Mouse (Mus musculus): ENCODE data around the gene Samsn1.

The Samsn1 gene

DNA sequence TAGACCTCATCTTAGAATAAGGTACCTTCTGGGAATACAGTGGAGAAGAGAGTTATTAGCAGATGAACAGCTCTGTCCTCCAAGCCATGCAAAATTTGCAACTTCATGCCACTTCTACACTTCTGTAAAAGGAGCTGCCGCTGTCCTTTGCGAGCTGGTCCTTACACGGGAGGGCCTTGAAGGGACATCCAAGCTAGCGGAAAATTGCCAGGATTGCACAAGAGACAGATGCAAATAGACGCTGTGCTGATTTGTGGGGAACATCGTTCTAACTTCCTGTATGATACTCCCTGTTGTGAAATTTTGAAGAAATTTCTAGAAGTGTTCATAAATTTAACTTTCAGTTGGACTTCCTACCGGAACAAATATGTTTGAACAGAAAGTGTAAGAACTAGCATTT lies 61.0 kb downstream of the Samsn1 start:
- DNase-seq (ENCODE audit: low spot score in 2 of 2) = peak in 1 of 2 experiments; percentile 3

DNA sequence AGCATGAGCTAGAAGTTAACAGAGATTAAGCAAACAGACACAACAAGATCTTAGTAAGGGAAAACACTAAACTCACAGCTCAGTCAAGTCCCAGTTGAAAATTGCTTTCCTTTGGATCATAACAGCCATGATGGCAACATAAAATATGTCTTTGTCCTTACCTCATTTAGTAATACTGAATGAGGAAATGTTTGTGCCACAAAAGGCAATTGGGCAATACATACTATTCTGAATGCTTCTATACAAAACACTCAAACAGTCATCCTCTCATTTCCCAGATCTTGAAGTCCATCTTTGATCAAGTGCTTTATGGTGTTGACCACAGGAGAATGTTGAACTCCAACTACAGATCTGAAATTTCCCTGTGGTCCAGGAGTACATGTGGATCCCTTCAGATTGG lies 88.7 kb downstream of the Samsn1 start:
- no peak for DNase-seq (ENCODE audit: low spot score in 2 of 2)

DNA sequence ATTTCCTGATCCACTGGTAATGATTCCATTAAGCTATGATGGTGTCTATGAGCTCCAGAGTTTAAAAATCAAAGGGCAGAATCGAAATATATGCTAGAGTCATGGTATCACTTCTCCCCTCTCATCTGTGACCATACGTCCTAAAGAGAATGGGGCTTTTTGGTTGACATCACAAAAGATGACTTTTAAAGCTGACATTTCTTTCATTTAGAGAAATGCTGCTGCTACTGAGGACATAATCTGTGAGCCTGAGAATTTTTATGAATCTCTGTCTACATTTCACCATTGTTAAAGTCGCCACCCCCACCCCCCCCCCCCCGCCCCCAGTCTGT lies 91.9 kb downstream of the Samsn1 start:
- no peak for DNase-seq (ENCODE audit: low spot score in 2 of 2)

DNA sequence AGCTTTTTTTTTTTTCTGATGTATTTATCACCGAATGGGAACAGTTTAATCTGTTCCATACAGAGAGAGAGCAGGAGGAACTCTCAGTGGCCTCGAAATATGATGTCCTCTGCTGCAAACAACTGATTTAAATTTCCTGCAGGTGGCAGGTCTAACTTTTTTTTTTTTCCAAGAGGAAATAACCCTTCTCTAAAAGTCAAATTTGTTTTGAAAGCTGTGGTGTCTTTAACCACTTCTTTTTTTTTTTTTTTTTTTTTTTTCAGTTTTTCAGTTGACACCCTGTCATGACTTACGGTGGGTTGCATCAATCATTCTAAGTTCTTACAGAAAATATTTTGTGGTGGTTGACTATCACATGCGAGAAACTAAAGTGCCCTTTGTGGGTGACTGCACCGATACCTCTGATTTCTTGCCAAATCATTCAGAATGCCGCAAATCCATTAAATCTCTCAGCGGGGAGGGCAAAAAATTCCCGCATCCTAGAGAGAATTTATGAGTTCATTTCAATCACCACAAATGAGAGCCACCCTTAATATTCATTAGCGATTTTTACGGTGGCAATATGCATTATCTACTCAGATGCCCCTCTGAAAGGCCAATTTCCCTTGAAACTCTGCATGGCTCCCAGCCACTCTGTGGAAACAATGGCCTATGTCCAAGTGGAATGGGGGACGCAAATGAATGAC lies 92.4 kb downstream of the Samsn1 start:
- no peak for DNase-seq (ENCODE audit: low spot score in 2 of 2)

DNA sequence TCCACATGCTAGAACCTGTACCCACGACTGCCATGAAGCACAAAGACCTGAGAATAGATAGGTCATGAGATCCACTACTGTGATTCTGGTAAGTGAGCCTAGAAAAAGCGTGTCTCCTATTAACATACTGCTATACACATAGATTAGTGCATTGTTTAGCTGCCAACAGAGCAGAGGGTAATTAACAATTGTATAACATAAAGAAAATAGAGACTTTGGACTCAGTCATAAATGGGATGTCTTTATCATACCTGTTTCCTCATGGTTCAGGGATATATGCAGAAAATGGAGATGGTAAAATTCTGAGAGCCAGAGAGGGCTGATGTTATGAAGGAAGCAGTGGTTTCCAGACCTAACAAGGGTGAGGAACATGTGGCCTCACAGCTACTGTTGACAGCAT lies 95.6 kb downstream of the Samsn1 start:
- DNase-seq (ENCODE audit: low spot score in 2 of 2) = no peak

DNA sequence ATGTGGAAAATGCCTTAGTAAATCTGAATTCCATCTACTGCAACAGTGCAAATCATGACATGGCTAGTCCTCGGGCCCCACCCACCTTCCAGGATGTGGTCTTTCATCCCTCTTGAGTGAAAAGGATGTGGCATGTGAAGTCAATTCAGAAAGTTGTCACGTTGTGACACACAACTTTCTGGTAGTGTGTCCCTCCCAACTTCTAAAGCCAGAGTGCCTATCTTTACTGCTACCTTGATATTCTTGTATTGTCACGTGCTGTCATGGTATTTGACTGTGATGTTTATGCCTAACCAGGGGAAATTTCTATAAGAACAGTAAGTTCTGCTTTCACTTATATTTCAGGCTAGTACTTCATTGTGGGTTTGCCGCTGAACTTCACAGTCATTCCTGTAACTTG lies 101.2 kb downstream of the Samsn1 start:
- DNase-seq (ENCODE audit: low spot score in 2 of 2) = no peak

DNA sequence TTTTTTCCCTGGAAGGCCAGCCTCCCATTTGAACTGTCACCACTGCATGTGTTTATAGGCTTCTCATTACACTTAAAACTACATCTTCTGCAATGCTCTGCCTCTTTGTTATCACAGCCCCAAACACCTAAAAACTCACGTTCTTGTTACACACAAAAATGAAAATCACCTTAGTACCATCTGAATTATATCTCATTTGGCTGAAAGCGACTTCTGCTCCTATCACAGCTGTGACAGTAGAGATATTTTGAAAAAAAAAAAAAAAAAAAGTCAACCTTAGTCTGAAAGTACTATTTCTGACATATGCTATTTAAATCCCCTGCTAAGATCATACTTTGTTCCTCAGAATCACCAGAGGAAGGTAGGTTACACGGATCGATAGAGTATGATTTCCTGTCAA lies 102.8 kb downstream of the Samsn1 start:
- DNase-seq (ENCODE audit: low spot score in 2 of 2) = no peak

DNA sequence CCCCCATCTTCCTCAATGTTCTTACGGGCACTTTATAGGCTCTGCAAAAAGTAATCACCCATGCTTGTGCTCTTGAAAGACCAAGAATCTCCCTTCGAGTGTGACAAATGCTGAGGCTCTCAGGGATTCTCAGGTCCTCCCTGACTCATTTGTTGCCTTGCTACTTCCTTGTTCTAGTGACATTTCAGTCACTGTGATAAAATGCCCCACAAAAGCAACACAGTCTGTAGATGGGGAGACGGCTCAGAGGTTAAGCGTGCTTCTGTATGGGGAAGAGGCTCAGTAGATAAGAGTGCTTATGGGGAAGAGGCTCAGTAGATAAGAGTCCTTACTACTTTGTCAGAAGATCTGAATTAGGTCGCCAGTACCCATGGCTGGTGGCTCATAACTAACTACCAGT lies 104.4 kb downstream of the Samsn1 start:
- DNase-seq (ENCODE audit: low spot score in 2 of 2) = no peak

DNA sequence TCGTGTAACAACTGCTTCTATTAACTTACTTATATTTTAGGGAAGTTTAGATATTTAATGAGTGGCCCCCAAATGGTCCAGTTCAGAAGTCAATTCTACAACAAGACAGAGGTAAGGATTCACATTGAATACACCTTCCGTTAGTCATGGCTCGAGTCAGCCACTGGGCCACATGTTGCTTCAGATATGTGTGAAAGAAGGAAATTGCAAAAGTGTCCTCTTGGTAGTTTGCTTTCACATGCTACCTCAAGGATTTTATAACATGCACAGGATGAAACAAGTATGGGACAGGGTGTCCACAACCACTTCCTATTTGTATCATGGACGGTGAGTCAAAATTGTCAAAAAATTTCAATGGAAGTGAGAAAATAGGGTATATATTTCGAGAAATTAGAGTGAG lies 110.0 kb downstream of the Samsn1 start:
- DNase-seq (ENCODE audit: low spot score in 2 of 2) = no peak

DNA sequence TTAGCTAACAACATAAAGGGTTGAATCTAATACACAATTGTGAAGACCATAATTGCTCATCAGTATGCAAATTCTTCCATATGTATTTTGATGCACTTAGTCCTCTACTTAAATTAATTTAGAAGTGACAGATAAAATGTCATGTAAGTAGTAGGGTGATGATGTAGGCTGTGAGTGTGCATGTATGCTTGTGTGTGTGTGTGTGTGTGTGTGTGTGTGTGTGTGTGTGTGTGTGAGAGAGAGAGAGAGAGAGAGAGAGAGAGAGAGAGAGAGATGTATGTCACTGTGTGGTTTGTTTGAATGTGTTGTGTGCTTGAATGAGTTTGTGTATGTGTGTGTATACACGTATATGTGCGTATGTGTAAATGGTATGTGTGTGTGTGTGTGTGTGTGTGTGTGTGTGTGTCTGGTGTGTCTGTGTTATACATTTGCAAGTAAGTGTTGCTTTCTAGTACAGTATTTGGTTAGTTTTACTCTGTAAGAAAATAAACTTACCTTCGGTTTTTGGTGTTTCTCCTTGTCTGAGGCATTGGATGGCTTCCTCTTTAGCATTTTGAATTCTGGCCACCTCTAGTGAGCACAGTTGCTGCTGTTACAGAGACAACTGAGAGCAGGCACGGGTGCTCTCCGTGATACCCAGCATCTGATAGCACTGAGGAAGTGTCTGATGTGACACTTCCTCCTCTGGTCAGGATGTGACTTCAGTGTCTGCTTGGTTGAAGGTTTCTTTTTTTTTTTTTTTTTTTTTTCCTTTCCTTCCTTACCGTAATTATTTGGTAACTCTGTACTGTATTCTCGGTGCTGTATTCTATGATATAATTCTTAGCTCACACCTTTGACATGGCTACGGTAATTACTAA lies 113.2 kb downstream of the Samsn1 start:
- DNase-seq (ENCODE audit: low spot score in 2 of 2) = no peak

DNA sequence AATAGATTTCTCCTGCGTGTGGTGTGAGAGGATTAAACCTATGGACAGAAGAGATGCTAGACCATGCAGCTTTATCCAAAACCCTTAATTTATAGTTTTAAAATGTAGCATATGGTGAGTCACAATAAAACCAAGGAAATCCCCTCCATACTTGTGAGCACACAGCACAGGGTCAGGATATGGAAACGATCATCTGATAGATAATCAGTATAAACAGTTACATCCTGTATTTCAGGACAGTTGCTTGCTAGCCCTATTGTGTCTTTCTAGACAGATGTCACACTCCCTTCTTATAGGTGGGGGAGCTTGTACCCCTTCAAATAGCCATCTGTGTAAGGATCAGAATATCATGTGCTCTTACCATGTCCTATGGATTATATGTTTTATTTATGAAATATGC lies 115.3 kb downstream of the Samsn1 start:
- DNase-seq (ENCODE audit: low spot score in 2 of 2) = no peak

DNA sequence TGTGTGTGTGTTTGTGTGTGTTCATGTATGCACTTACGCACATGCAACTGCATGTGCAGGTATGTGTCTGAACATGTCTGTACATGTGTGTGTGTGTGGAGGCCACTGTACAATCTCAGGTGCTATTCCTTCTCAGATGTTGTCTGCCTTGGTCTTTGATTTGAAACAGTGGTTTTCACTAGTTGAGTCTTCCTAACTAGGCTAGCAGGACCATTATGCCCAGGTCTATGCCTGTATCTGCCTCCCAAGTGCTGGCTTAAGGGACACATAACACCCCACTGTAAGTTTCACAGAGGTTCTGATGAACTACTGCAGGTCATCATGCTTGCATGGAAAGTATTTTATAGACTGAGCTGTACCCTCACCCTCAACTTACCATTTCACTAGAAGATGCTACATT lies 115.8 kb downstream of the Samsn1 start:
- DNase-seq (ENCODE audit: low spot score in 2 of 2) = no peak

DNA sequence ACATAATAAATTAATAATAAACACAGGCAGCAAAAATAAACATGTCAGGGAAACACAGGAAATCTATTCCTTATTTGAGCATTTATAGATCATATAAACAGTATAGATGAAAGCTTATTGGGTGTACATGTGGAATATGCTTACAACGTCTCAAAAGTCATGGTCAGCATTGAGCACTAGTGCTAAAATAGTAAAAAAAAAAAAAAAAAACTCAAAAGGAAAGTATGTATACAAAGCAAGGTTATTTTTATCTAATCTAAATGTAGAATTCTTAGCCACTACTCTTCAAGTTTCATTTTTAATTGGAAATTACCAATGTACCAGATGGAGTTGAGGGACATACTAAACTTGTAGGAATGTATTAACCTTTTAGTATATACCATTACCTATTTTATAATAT lies 116.8 kb downstream of the Samsn1 start:
- DNase-seq (ENCODE audit: low spot score in 2 of 2) = no peak

DNA sequence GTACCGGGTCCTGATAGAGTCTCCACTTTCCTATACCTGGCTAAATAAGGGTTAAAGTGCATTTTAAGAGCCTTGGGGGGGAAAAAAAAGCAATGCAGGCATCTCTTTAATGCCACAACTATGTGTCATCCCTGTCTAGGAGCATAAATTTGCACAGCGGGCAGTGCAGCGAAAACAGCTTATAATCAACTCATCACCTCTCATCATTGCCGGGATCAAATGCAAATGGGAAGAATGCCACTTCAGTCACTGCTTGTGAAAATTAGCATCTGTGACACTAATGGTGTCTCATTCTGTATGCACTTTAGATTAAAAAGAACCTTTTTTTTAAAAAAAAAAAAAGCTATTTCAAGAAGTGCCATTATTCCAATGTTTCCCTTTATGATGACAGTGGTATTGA lies 118.0 kb downstream of the Samsn1 start:
- no peak for DNase-seq (ENCODE audit: low spot score in 2 of 2)

DNA sequence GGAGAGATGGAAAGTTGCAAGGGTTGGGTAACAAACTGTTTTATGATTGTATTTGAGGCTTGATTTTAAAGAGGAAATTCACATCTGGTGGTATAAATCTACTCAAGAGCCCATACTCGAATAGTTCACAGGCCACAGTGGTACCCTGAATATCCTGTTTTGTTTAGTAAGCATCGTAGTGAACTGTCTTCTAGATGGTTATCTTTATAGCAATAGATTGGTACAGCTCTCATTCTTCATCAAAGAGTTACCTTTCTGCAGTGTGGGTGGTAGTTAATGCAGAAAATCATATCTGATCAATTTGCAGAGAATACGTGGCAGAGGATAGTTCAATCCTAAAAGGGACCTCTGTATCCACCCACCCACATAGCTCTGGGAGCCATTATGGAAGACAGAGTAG lies 119.1 kb downstream of the Samsn1 start:
- no peak for DNase-seq (ENCODE audit: low spot score in 2 of 2)

DNA sequence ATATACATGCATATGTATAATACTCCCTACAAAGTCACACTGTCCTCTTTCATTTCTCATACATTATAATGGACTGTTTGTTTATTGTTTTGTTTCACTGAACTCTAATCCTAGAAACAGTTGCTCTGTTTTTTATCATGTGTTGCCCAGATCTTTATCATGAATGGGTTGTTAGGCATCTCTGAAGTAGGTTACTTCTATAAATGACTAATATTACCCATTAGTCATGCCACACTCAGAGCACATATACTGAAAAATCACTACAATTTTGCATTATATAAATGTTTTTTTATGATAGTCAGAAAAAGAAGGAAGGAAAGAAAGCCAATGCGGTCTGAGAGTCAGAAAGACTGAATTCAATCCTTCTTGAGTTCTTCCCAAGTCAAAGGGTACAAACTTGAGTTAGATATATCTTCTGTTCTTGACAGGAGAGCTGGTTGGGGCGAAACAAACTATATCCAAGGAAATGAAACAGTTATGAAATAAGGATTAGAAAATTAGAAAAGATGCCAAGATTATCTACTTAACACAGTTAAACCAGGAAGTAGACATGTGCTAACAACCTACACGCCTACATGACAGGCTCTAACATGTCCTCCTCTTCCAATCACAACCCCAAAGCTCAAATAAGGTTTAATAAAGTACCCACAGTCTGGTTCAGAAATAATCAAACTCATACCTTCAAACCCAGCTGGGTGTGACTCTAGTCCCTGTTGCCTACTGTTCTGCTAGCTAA lies 122.0 kb downstream of the Samsn1 start:
- no peak for DNase-seq (ENCODE audit: low spot score in 2 of 2)

DNA sequence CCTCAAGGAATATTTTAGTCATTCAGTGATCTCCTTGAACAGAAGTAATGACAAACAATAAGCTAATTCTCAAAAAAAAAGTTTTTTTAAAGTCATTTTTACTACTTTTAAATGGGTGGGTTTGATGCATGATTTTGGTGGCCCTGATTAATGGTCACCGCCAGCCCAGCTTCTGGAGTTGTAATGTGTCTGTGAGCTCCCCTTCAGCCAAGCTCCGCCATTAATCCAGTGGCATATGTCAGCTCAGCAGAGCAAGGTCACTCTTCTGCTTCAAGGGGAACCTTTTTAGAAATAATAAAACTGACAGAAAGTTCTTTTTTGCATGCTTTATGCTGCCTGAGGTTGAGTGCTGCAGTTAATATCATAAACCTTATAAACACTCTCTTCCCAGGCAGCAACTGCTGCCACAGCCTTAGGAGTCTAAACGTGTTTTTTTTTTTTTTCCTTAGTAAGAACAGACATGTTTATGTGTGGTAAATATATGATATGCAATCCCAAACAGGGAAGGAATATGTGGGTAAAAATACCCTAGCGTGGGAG lies 124.2 kb downstream of the Samsn1 start:
- DNase-seq (ENCODE audit: low spot score in 2 of 2) = no peak

DNA sequence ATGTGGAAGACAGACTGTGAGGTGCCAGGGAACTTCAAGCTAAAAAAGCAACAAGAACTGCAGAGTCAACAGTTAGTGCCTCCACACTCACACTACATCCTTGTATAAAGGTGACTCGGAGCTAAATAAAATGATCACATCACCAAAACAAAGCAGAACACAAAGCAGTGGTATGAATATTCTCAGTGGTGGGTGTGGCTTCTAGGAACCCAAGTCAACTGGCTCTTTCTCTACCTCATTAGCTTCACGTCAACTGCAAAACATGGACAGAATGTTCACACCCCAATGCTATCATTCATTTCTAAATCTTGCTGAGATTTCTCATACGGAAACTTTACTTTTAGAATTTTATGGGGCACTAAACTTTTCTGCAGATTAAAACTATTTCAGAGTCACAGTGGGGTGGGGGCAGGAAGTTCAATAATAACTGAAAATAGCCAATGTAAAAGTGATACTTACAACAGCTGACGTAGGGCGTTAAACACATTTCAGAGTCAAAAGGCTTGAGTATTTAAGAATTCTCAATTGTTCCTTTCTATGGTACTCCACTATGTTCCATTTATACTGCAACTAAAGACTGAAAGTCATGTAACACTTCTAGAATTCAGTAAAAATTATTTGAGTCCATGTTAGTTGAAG lies 127.7 kb downstream of the Samsn1 start:
- no peak for DNase-seq (ENCODE audit: low spot score in 2 of 2)

DNA sequence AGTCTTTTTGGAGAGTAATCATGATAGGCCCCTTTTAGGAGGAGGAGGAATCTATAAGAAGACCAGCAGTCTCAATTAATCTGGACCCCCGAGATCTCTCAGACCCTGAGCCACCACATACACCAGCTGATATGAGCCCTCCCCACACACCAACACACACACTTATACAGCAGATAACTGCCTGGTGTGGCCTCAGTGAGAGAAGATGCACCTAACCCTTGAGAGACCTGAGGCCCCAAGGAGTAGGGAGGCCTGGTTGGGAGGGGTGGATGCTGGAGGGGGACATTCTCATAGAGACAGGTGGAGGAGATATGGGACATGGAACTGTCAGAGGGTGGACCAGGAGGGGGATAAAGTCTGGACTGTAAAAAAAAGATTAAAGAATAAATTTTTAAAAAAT lies 128.6 kb downstream of the Samsn1 start:
- DNase-seq (ENCODE audit: low spot score in 2 of 2) = no peak

DNA sequence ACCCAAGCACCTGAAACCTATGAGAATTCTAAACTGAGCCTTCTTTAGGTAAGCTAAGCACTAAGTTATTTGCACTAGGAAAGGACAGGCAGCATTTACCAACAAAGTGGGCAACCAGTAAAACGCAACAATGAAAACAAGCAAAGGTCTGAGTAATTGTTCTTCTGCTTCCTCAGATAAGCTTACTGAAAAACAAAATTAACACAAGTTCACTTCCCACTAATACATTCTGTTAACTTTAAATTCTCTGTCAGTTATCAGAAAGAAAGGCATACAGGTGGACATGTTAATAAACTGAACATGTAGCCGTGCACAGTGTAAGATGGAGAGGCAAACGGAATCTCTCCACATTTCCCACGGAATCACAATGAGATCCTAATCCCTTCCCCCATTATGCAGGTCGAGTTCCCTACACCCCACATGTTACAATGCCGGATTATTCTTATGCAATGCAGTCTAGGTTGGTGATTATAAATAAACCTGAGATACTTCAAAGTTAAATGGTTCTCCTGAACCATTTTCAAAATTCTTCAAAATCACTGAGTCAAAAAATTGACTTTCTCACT lies 132.9 kb downstream of the Samsn1 start:
- DNase-seq (ENCODE audit: low spot score in 2 of 2) = no peak

DNA sequence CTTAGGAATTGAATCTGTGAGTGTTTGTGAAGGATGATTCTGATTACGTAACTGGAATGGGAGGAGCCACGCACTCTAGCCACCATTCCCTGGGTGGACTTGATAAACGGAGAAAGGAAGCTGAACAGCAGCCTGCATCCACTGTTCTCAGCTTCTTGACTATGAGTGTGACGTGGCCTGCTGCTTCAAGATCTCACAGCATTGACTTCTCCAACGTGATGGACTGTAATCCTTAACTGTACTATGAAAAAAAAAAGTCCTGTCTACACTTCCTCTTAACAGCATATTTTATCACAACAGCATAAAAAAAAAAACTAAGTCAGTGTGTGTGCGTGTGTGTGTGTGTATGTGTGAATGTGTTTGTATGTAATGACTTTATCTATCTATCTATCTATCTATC lies 134.9 kb downstream of the Samsn1 start:
- DNase-seq (ENCODE audit: low spot score in 2 of 2) = no peak

DNA sequence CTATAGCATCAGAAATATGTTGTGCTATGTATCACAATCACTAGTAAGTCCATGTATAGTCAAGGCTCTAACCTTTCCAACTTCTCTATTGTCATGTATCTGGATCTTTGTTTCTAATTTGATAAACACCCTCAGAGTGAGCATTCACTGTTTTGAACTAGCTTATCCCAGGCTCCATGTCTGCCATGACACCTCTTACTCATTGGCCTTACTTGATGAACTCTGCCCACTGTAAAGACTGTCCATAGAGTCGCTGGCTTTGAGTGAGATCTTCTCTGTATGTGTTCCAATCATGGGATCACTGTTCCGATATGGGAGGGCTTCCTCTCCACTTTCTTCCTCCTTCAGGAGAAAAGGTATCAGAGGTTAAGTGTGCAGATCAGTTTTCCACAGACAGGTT lies 143.2 kb downstream of the Samsn1 start:
- no peak for DNase-seq (ENCODE audit: low spot score in 2 of 2)

All from urinary bladder, adult 18-20 months (tissue).